Mouse (Mus musculus): Measurements from ENCODE around the gene Aloxe3. TPM values are rescaled to one million over a fixed set of nuclear protein-coding genes. Genes with fewer than 3 reads are reported as not detected.

Gene Aloxe3
- not detected in 2 replicates for polyA plus RNA-seq (2014; fragmentation: Nextera tagmentation; extraction: Ambion mirVana)

DNA sequence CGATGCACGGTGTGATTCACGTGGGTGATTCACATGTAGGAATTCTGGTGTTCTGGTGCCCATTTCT, at the start of gene Aloxe3:
TSS of gene Aloxe3 (plus strand) at position 45 of the 67 bp plus-strand sequence.
- H3K27ac ChIP-seq (ENCODE audit: low read depth, low read length), result no peak within 1 kb of the TSS

DNA sequence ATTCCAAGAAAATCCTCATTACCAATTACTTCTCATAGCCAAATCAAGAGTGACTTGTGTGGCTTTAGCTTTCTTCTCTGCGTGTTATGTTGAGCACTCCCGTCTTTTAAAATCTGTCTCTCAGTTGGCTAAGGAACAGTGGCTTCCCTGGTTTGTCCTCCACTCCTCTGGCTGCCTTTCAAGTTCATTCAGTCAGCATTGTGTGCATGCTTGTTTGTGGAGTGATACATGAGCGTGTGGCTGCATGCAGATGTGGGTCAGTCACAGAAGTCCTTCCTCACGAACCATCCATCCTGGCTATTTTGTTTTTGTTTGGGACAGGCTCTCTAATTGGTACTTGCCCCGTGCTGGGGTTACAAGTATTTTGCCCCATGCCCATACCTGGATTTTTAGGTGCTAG, 49.1 kb upstream of the Aloxe3 start:
- peaks cover 5% of the 10 kb centered on the region; the same call in 1 of the 2 replicates for H3K4me1 ChIP-seq (replicated peaks; ENCODE audit: control insufficient read depth, insufficient read depth, low read length)
- H3K9ac ChIP-seq (ENCODE audit: low read length), result no peak overlapping the region
- H3K27ac ChIP-seq (ENCODE audit: low read depth, low read length), result no peak overlapping the region
- H3K9me3 ChIP-seq (ENCODE audit: control insufficient read depth, low read length), result no peaks in the 10 kb centered on the region
- H3K4me3 ChIP-seq (ENCODE audit: low read depth, low read length), result no peak overlapping the region
- no peak overlapping the region for H3K4me2 ChIP-seq (ENCODE audit: low read depth, low read length, severe bottlenecking)
- ATAC-seq (replicated peaks; ENCODE audit: low FRiP score) (no peak), DNase-seq (ENCODE audit: low spot score) (no peak)
- no peaks in the 10 kb centered on the region for H3K36me3 ChIP-seq (ENCODE audit: control insufficient read depth, insufficient read depth, low read length)
- 77% methylated on average over 5 of the region's 5 CpGs for WGBS
- H3K27me3 ChIP-seq (ENCODE audit: control insufficient read depth, insufficient read depth, low read length), result no peaks in the 10 kb centered on the region

More for the DNA sequence above, at the start of gene Aloxe3:
- Histone ChIP-seq H3K4me3 (ENCODE audit: low read depth, low read length) (peak within 1 kb of the TSS; percentile 43), H3K36me3 (ENCODE audit: control insufficient read depth, insufficient read depth, low read length) (no peaks in the 10 kb centered on the region), H3K4me2 (ENCODE audit: low read depth, low read length, severe bottlenecking) (peak within 1 kb of the TSS; percentile 63), H3K9ac (ENCODE audit: low read length) (peak within 1 kb of the TSS; percentile 55), H3K9me3 (ENCODE audit: control insufficient read depth, low read length) (no peaks in the 10 kb centered on the region), H3K27me3 (ENCODE audit: control insufficient read depth, insufficient read depth, low read length) (peaks cover 5% of the 10 kb centered on the region), H3K4me1 (replicated peaks; ENCODE audit: control insufficient read depth, insufficient read depth, low read length) (peaks cover 17% of the 10 kb centered on the region; the same call in 1 of the 2 replicates)
- WGBS, result 2% methylated on average over 3 of the region's 3 CpGs
- DNase-seq (ENCODE audit: low spot score), result no peak
- no peak for ATAC-seq (replicated peaks; ENCODE audit: low FRiP score)

DNA sequence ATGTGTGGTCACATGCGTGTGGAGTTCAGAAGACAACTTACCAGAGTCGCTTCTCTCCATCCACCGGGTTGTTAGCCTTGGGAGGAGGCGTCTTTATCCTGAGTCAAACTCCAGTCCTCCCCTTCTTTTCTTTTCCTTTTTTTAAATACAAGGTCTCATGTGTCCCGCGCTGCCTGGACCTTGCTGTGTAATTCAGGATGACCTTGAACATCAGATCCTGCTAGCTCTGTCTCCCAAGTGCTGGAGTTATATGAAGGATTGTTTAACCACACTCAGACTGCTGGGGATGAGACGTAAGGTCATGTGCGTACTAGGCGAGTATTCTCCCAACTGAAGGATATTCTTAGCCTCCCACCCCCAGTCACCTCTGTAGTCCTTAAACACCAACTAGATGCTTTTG, 48.4 kb upstream of the Aloxe3 start:
- 83% methylated on average over 9 of the region's 9 CpGs for WGBS
- no peaks in the 10 kb centered on the region for H3K36me3 ChIP-seq (ENCODE audit: control insufficient read depth, insufficient read depth, low read length)

DNA sequence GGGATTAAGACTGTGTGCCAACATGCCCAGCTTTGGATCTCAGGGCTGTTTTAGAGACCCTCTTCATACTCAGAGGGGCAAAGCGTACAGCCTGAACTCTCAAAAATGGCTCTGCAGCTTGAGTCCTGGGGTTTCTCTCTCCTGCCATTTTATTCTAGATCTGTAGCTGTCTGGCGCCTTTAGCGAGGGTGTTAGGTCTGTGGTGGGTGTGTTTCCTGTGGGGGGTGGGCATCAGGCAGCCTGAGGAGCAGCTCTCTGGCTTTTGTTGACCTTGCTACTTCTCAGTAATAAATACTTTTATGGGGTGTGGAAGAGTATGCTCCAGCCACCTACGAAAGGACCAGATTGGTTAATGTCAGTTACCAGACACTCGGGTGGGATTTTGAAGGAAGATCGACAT, 47.7 kb upstream of the Aloxe3 start:
- Histone ChIP-seq H3K27ac (ENCODE audit: low read depth, low read length) (no peak overlapping the region), H3K4me3 (ENCODE audit: low read depth, low read length) (no peak overlapping the region), H3K4me2 (ENCODE audit: low read depth, low read length, severe bottlenecking) (no peak overlapping the region), H3K27me3 (ENCODE audit: control insufficient read depth, insufficient read depth, low read length) (no peaks in the 10 kb centered on the region), H3K36me3 (ENCODE audit: control insufficient read depth, insufficient read depth, low read length) (no peaks in the 10 kb centered on the region), H3K4me1 (replicated peaks; ENCODE audit: control insufficient read depth, insufficient read depth, low read length) (no peaks in the 10 kb centered on the region), H3K9me3 (ENCODE audit: control insufficient read depth, low read length) (no peaks in the 10 kb centered on the region), H3K9ac (ENCODE audit: low read length) (no peak overlapping the region)
- ATAC-seq (replicated peaks; ENCODE audit: low FRiP score), result no peak
- no peak for DNase-seq (ENCODE audit: low spot score)
- 86% methylated on average over 6 of the region's 6 CpGs for WGBS

More for the DNA sequence above, 48.4 kb upstream of the Aloxe3 start:
- Histone ChIP-seq H3K4me1 (replicated peaks; ENCODE audit: control insufficient read depth, insufficient read depth, low read length) (peaks cover 3% of the 10 kb centered on the region; the same call in 1 of the 2 replicates), H3K4me3 (ENCODE audit: low read depth, low read length) (no peak overlapping the region), H3K9ac (ENCODE audit: low read length) (no peak overlapping the region), H3K9me3 (ENCODE audit: control insufficient read depth, low read length) (no peaks in the 10 kb centered on the region), H3K4me2 (ENCODE audit: low read depth, low read length, severe bottlenecking) (no peak overlapping the region), H3K27ac (ENCODE audit: low read depth, low read length) (no peak overlapping the region), H3K27me3 (ENCODE audit: control insufficient read depth, insufficient read depth, low read length) (no peaks in the 10 kb centered on the region)
- no peak for ATAC-seq (replicated peaks; ENCODE audit: low FRiP score)
- no peak for DNase-seq (ENCODE audit: low spot score)

DNA sequence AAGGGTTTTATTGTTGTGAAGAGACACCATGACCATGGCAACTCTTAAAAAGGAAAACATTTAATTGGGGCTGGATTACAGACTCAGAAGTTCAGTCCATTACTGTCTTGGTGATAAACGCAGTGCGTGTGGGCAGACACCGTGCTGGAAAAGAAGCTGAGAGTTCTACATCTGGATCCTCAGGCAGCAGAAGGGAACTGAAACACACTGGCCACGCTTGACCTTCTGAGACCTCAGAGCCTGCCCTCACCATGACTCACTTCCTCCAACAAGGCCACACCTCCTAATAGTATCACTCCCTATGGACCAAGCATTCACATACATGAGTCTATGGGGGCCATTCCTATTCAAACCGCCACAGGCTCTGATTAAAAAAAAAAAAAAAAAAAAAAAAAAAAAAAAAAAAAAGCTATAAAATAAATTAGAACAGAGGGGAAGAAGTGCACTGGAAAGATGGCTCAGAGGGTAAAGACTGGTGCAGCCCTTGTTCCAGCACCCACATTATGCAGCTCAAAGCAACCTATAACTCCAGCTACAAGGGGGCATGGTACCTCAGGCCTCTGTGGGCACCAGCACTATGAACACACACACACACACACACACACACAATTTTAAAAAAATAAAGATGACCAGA, 46.8 kb upstream of the Aloxe3 start:
- no peak overlapping the region for H3K4me3 ChIP-seq (ENCODE audit: low read depth, low read length)
- no peaks in the 10 kb centered on the region for H3K36me3 ChIP-seq (ENCODE audit: control insufficient read depth, insufficient read depth, low read length)
- no peak overlapping the region for H3K27ac ChIP-seq (ENCODE audit: low read depth, low read length)
- ATAC-seq (replicated peaks; ENCODE audit: low FRiP score) (no peak), DNase-seq (ENCODE audit: low spot score) (no peak)
- no peak overlapping the region for H3K4me2 ChIP-seq (ENCODE audit: low read depth, low read length, severe bottlenecking)
- H3K4me1 ChIP-seq (replicated peaks; ENCODE audit: control insufficient read depth, insufficient read depth, low read length), result no peaks in the 10 kb centered on the region
- 83% methylated on average over 5 of the region's 5 CpGs for WGBS
- H3K9me3 ChIP-seq (ENCODE audit: control insufficient read depth, low read length), result no peaks in the 10 kb centered on the region
- no peaks in the 10 kb centered on the region for H3K27me3 ChIP-seq (ENCODE audit: control insufficient read depth, insufficient read depth, low read length)
- H3K9ac ChIP-seq (ENCODE audit: low read length), result no peak overlapping the region

DNA sequence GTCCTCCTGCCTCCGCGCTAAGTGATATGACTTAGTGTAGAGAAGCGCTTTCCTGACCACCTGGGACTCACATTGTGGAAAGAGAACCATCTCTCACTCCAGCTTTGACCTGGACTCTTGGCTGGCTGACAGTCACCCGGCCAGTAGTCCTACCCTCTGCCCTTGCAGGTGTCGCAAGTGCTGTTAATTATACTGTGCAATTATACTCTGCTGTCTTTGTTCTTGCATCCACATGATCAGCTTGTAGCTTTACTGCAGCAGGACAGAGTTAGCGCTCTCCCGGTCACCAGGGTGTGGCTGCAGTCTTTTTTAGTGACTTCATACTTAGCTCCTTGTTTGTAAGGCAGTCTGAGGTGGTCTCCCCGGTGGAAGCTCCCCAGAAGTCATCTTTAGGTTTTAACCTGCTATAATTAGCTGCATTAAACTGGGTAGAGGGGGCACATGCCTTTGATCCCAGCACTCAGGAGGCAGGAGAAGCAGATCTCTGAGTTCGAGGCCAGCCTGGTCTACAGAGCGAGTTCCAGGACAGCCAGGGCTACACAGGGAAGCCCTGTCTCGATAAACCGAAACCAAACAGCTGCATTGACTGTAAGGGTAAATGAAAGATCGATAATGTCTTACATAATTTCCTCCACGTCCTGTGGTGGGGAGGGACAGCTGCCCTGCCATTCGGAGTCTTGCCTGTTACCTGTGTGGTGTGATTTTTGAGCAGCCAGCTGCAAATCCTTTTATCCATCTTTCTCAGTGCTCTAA, 45.4 kb upstream of the Aloxe3 start:
- no peak for DNase-seq (ENCODE audit: low spot score)
- Histone ChIP-seq H3K36me3 (ENCODE audit: control insufficient read depth, insufficient read depth, low read length) (no peaks in the 10 kb centered on the region), H3K27ac (ENCODE audit: low read depth, low read length) (no peak overlapping the region), H3K4me2 (ENCODE audit: low read depth, low read length, severe bottlenecking) (no peak overlapping the region), H3K9me3 (ENCODE audit: control insufficient read depth, low read length) (no peaks in the 10 kb centered on the region), H3K9ac (ENCODE audit: low read length) (no peak overlapping the region), H3K4me1 (replicated peaks; ENCODE audit: control insufficient read depth, insufficient read depth, low read length) (no peaks in the 10 kb centered on the region), H3K27me3 (ENCODE audit: control insufficient read depth, insufficient read depth, low read length) (no peaks in the 10 kb centered on the region), H3K4me3 (ENCODE audit: low read depth, low read length) (no peak overlapping the region)
- WGBS, result 87% methylated on average over 15 of the region's 15 CpGs
- no peak for ATAC-seq (replicated peaks; ENCODE audit: low FRiP score)

DNA sequence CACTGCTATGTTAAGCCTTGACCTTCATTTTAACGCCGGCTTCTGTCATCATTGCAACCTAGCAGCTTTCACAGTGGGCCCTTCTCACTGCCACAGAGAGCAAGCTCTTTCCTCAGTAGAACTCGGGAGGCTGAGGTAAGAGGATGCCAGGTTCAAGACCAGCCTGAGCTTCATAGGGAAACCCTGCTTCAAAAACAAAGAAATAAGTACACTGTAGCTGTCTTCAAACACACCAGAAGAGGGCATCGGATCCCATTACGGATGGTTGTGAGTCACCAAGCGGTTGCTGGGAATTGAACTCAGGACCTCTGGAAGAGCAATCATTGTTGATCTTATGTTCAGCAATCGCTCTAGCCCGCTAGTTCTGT, 44.9 kb upstream of the Aloxe3 start:
- Histone ChIP-seq H3K4me3 (ENCODE audit: low read depth, low read length) (no peak overlapping the region), H3K4me2 (ENCODE audit: low read depth, low read length, severe bottlenecking) (no peak overlapping the region), H3K27ac (ENCODE audit: low read depth, low read length) (no peak overlapping the region), H3K4me1 (replicated peaks; ENCODE audit: control insufficient read depth, insufficient read depth, low read length) (no peaks in the 10 kb centered on the region), H3K9ac (ENCODE audit: low read length) (no peak overlapping the region), H3K9me3 (ENCODE audit: control insufficient read depth, low read length) (no peaks in the 10 kb centered on the region), H3K36me3 (ENCODE audit: control insufficient read depth, insufficient read depth, low read length) (no peaks in the 10 kb centered on the region), H3K27me3 (ENCODE audit: control insufficient read depth, insufficient read depth, low read length) (no peaks in the 10 kb centered on the region)
- 90% methylated on average over 8 of the region's 8 CpGs for WGBS
- ATAC-seq (replicated peaks; ENCODE audit: low FRiP score) (no peak), DNase-seq (ENCODE audit: low spot score) (no peak)

DNA sequence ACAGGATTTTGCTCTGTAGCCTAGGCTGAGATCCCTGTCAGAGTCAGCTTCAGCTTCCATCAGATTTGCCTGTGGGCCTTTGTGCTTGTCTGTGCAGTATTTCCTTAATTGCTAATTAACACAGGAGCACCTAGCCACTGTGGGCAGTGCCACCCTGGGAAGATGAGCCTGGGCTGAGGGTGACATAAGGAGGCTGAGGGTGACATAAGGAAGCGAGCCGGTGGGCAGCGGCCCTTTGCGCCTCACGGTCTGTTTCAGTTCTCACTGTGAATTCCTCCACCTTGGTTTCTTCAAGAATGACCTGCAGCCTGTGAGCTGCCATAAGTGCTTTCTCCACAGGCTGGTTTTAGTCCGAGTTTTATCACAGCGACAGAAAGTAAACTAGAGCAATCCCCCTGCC, 44.1 kb upstream of the Aloxe3 start:
- H3K27ac ChIP-seq (ENCODE audit: low read depth, low read length), result no peak overlapping the region
- DNase-seq (ENCODE audit: low spot score) (no peak), ATAC-seq (replicated peaks; ENCODE audit: low FRiP score) (no peak)
- H3K4me1 ChIP-seq (replicated peaks; ENCODE audit: control insufficient read depth, insufficient read depth, low read length), result no peaks in the 10 kb centered on the region
- H3K9ac ChIP-seq (ENCODE audit: low read length), result no peak overlapping the region
- H3K9me3 ChIP-seq (ENCODE audit: control insufficient read depth, low read length), result no peaks in the 10 kb centered on the region
- no peak overlapping the region for H3K4me2 ChIP-seq (ENCODE audit: low read depth, low read length, severe bottlenecking)
- 87% methylated on average over 7 of the region's 7 CpGs for WGBS
- H3K4me3 ChIP-seq (ENCODE audit: low read depth, low read length), result no peak overlapping the region
- H3K27me3 ChIP-seq (ENCODE audit: control insufficient read depth, insufficient read depth, low read length), result no peaks in the 10 kb centered on the region
- H3K36me3 ChIP-seq (ENCODE audit: control insufficient read depth, insufficient read depth, low read length), result no peaks in the 10 kb centered on the region

DNA sequence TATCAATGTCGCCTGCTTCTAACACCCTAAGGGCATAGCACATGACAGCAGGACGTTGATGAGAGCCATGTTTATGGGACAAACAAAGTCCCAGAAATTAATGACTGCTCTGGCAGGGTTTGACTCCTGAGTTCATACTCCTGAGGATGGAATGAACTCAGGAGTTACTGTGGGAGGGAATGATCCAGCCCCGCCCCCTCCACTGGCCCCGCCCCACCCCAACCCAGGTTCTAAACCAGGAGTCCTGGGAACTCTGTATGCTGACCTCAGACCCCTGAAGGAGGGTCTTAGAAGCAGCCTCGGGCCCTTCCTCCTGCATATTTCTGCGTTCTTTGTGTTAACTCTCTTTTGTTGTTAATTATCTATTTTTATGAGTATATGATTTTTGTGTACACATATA, 40.1 kb upstream of the Aloxe3 start:
- DNase-seq (ENCODE audit: low spot score), result no peak
- H3K9ac ChIP-seq (ENCODE audit: low read length), result no peak overlapping the region
- H3K9me3 ChIP-seq (ENCODE audit: control insufficient read depth, low read length), result no peaks in the 10 kb centered on the region
- 70% methylated on average over 6 of the region's 6 CpGs for WGBS
- H3K27me3 ChIP-seq (ENCODE audit: control insufficient read depth, insufficient read depth, low read length), result no peaks in the 10 kb centered on the region
- no peak overlapping the region for H3K4me3 ChIP-seq (ENCODE audit: low read depth, low read length)
- H3K27ac ChIP-seq (ENCODE audit: low read depth, low read length), result no peak overlapping the region
- no peak overlapping the region for H3K4me2 ChIP-seq (ENCODE audit: low read depth, low read length, severe bottlenecking)
- no peak for ATAC-seq (replicated peaks; ENCODE audit: low FRiP score)
- H3K36me3 ChIP-seq (ENCODE audit: control insufficient read depth, insufficient read depth, low read length), result no peaks in the 10 kb centered on the region
- H3K4me1 ChIP-seq (replicated peaks; ENCODE audit: control insufficient read depth, insufficient read depth, low read length), result peaks cover 10% of the 10 kb centered on the region; the same call in 1 of the 2 replicates
